Mouse (Mus musculus) thymus, postnatal 0 days (tissue): ENCODE data around the gene Rsf1. TPM values are rescaled to one million over a fixed set of nuclear protein-coding genes. Genes with fewer than 3 reads are reported as not detected.

ENCODE experiments used
- DNase-seq: peaks from one replicate; pipeline ENCODE4 v3.0.0-alpha.2; 2015; ENCODE audit warnings: low spot score
- polyA plus RNA-seq: library from polyadenylated mRNA; unstranded; fragments of >200 nt; fragmentation: Nextera tagmentation; extraction: Ambion mirVana; gene quantifications from 2 replicates; pipeline ENCODE4 v1.2.1, GENCODE M21; 2015

Rsf1 gene
- polyA plus RNA-seq, 1 experiment from 2014 or later: 29.2 TPM

DNA sequence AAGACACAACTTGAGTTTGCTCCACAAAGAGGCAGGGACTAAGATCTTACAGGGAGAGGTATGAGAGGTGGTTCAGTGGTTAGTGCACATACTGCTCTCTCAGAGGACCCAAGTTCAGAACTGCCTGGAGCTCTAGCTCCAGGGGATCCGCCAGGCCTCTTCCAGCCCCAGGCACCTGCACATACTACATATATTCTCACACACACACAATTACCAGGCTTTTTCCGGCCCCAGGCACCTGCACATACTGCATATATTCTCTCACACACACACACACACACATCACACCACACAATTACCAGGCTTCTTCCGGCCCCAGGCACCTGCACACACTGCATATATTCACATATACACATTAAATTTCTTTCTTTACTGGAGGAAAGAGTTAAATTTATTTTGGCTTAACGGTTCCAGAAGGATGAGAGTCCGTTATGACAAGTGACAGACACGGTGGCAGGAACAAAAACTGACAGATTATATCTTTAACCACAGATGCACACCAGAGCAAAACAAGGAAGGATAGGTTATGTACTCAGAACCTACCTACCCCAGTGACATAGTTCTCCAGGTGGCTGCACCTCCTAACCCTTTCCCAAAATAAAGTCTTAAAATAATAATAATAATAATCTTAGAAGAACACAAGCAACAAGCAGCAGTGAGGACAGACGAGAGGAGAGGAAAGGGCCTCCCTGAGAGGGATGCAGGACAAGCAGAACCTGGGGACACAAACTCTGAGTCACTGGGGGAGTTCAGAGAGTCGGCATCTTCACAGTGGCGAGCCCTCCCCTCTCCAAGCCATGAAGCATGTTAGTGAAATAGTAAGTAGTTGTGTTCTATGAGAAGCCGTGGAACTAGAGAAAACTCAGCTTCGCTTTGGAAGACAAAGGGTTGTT is 144.2 kb downstream of the Rsf1 start:
- DNase-seq: peak; percentile 85

- peak; percentile 41 for DNase-seq
Measured at GRCm38 (mm10) chr7:97725401-97725800, 145.7 kb downstream of the Rsf1 start.

GRCm38 (mm10) chr7:97726080-97726479 is 146.4 kb downstream of the Rsf1 start:
- DNase-seq: peak; percentile 28

GRCm38 (mm10) chr7:97726778-97727177 is 147.1 kb downstream of the Rsf1 start:
- peak; percentile 51 for DNase-seq

DNA sequence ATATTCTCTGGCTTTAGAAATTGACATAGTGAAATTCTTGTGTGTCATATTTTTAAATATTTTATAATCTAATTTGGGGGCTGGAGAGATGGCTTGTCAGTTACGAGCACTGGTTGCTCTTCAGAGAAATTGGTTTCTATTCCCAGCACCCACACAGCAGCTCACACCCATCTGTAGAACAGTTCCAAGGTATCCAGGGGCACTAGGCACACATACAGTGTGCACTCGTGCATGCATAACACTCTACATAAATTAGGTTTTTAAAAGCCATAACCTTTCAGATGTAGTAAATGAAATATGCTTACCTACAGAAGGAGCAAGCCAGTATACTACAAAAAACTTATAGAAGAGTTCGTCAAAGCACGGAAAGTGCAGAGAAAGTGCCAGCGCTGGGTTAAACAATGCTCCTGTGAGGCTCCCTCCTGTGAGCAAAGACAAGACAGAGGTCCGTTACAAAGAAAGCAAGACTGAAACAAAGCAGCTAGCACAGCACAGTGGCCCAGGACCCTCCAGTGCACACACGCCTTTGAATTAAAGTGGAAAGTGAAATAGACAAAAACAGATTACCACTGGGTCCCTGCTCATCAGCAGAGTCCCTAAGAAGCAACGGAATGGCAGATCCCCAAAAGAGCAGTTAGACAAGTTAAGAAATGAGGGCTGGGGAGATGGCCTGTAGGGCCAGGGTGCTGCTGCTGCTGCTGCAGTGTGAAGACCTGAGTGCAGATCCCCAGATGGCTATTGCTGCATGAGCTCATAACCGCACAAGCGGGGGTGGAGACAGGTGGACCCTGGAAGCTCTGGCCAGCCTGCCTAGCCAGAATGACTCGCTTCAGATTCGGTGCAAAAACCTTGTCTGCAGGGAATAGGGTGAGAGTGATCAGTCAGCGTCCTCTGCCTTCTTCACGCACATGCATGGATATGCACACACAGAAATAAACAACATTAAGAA is 149.3 kb downstream of the Rsf1 start:
- peak; percentile 25 for DNase-seq

DNA sequence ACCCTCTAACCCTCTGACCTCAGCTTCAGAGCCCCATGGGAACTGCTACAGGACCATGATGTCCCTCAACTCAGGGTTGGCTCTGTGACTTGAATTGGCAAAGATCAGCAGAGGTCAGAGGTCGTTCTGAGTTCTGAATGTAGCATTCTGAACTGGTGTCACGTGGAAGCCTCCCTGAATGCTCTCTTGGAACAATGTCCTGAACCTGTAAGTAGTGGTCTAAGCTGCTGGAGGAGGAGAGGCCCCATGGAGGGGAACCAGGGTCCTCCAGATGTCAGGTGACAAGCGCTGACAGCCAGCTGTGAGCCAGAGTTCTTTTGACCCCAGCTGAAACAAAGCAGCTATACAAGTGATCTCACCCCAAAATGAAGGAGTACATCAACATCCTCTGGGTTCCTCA is 150.7 kb downstream of the Rsf1 start:
- DNase-seq: peak; percentile 84

GRCm38 (mm10) chr7:97733606-97734005 is 153.9 kb downstream of the Rsf1 start:
- DNase-seq: no peak

DNA sequence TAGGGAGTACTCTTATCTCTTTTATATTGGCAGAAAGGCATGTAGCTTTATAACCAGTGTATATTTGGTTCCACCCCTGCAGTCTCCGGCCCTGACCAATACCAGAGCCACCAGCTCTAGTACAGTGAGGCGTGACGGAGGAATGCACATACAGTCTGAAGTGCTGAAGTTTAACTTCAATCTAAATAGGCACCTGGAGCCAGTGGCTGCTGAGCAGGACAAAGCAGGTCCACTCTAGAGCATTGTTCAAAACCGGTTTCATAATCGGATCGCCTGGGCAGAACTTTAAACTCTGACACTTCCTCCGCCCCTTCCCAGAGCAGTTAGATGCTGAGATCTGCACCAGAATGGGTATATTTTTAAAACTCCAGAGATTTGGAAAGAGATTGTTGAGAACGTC is 155.3 kb downstream of the Rsf1 start:
- DNase-seq: peak; percentile 40

- DNase-seq: peak; percentile 56
Measured at GRCm38 (mm10) chr7:97735886-97736420, 156.3 kb downstream of the Rsf1 start.

DNA sequence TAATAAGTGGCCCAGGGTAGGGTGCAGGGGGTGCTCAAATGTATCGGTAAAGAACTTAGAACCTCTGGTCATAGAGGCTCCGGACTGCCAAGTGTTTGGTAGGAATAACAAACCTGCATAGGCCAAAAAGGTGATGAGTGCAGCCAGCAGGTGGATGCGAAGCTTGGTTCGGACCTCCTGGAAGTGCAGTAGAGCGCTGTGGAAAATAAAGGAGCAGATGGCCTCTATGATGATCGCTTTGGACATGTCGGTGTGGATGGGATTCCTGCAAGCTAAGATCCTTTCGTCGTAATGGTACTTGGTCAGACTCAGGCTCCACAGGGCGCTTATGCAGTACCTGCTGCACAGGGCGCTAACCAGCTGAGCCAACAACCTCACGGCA is 157.6 kb downstream of the Rsf1 start:
- no peak for DNase-seq

- peak; percentile 86 for DNase-seq
Measured at GRCm38 (mm10) chr7:97737638-97738456, 158.2 kb downstream of the Rsf1 start, which contains the start of gene Aqp11. Aqp11 (minus strand) TSS chr7:97738289.

DNA sequence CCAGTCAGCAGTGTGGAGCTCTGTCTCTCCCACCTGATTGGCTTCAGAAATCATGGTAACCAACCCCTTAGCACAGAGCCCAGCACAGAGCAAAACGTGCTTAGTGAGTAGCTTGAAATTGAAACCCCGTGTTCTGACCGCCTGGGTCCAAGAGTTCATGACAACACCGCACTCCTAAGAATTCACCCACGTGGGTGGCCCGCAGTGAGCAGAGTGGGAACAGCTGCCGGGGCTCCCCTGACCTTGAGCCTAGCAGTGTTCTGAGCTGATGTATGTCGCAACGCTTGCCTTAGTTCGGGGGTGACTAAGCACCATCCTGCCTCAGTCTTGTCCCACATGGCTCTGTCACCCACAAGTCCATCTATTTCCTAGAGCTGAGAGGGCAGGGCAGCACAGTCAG is 161.3 kb downstream of the Rsf1 start:
- no peak for DNase-seq

- no peak for DNase-seq
Measured at GRCm38 (mm10) chr7:97741756-97742291, 162.1 kb downstream of the Rsf1 start.

Other genes starting within 250 kb of the Rsf1 start
- gene Usp35, start 247.9 kb upstream of the Rsf1 start, polyA plus RNA-seq: 3.1 and 4.2 TPM in 2 replicates
- 1.4 and 1.6 TPM in 2 replicates for gene Kctd21, start 247.6 kb upstream of the Rsf1 start, polyA plus RNA-seq
- gene Alg8, start 208.3 kb upstream of the Rsf1 start, polyA plus RNA-seq: 31.7 and 35.8 TPM in 2 replicates
- 485 and 514 TPM in 2 replicates for gene Ndufc2, start 179.9 kb upstream of the Rsf1 start, polyA plus RNA-seq
- gene Thrsp, start 162.2 kb upstream of the Rsf1 start, polyA plus RNA-seq: 3.2 and 3.4 TPM in 2 replicates
- 2.0 and 2.3 TPM in 2 replicates for gene Kctd14, start 128.6 kb upstream of the Rsf1 start, polyA plus RNA-seq
- gene Ints4, start 98.9 kb upstream of the Rsf1 start, polyA plus RNA-seq: 32.0 and 34.7 TPM in 2 replicates
- 67.9 and 73.3 TPM in 2 replicates for gene Aamdc, start 392 bp upstream of the Rsf1 start, polyA plus RNA-seq
- gene Clns1a, start 116.7 kb downstream of the Rsf1 start, polyA plus RNA-seq: 244 and 247 TPM in 2 replicates
- 368 and 376 TPM in 2 replicates for gene Aqp11, start 158.4 kb downstream of the Rsf1 start, polyA plus RNA-seq
- 17.2 and 23.6 TPM in 2 replicates for gene Pak1, start 208.7 kb downstream of the Rsf1 start, polyA plus RNA-seq